Mouse (Mus musculus) ES-E14 (cell line): ENCODE data around the gene Hyal1.

Experiments
- CHD2 ChIP-seq: IDR thresholded peaks from 2 replicates; pipeline ENCODE4 v1.6.1; 2014; ENCODE audit warnings: mild to moderate bottlenecking, low read depth, low read length, inconsistent platforms
- MAFK ChIP-seq: IDR thresholded peaks from 2 replicates; pipeline ENCODE4 v1.6.1; 2014; ENCODE audit warnings: mild to moderate bottlenecking, low read depth, low read length, inconsistent platforms; ENCODE audit not compliant: insufficient read depth
- ZC3H11A ChIP-seq: IDR thresholded peaks from 2 replicates; pipeline ENCODE4 v1.6.1; 2012; ENCODE audit warnings: low read depth, mild to moderate bottlenecking, inconsistent platforms, low read length, borderline replicate concordance

DNA sequence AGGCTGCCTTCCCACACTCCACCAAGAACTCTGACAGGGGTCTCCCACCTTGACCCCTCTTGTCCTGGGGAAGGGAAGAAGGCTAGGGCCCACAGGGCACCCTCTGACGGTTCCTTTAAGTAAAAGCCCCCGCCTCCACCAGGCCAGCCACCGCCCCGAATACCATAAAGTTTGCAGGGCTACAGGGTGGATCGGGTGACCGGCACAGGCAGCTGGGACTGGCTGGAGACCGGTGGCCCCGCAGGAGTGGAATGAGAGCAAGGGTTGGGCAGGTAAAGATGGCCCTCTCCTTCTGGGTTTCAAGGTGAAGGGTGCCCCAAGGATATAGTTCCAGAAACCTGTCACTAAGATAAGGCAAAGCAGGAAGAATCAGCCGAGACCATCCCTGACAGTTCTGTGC lies 29.9 kb downstream of the Hyal1 start:
- TF ChIP-seq ZC3H11A (no peak), MAFK (no peak), CHD2 (no peak)
